In the genomic region with DNA sequence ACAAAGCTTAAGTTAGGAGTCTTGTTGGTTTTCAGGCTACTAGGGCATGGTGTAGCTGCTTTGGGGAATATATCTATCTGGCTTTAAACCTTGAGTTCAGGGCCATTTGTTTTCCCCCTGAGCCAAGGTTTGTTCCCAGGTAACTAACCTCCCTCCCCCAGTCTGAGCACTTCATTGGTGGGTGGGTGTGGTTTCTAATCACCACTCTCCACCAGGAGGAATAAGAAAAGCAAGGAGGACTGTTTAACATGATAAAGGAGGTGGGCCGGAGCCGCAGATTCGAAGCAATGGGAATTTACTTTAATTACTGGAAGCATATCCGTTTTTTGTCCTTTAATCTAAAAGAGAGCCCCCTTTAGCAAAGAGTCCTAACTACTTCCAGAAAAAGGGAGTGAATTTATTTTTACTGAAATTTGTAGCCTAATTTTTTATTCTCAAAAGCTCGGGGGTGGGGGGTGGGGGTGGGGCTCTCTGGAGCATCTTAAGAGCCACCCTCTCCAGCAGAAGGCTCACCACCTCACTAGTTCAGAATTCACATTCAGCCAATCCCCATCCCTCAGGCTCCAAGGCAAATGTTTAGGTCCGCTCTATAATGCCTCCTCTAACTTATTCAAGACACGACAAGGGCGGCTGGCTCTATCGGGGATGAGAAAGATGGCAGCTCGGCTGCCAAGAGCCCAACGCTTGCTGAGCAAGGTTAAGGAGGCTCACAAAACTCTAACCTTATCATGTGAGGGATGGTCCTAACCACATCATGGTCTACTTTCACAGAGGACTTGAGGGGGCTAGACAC, we compare ENCODE assay signal across 8 mouse cellular contexts. TPM values are rescaled to one million over a fixed set of nuclear protein-coding genes. Genes with fewer than 3 reads are reported as not detected.
DNase-seq lines count a peak whose midpoint lies in the region; ATAC-seq and TF ChIP-seq lines count a peak whose summit lies in the region.

No protein-coding gene starts in this region.

- TF ChIP-seq POLR2A in MEL (IDR thresholded peaks at IDR 0.05; ENCODE audit: control insufficient read depth in 1 of 2, insufficient read depth in 1 of 2, low read depth in 1 of 2, low read length in 2 of 2, poor library complexity in 1 of 2), result no peak
- TF ChIP-seq POLR2A in thymus, adult 2 months (IDR thresholded peaks at IDR 0.05; ENCODE audit: control insufficient read depth, extremely low read depth, insufficient read depth, low read length, poor library complexity), result no peak

- no peak for ATAC-seq in heart, embryonic 12.5 days (ENCODE audit: insufficient number of reproducible peaks, low FRiP score)
- ATAC-seq in forebrain, embryonic 13.5 days, result no peak
- ATAC-seq in midbrain, embryonic 11.5 days (ENCODE audit: low FRiP score), result no peak

- H3K27ac ChIP-seq in heart, embryonic 12.5 days (ENCODE audit: poor library complexity, severe bottlenecking), result no peak overlapping the region
- peak overlapping the region; percentile 24 for H3K27ac ChIP-seq in MEL (ENCODE audit: control insufficient read depth, low read depth, low read length)
- no peak overlapping the region for H3K27ac ChIP-seq in forebrain, embryonic 13.5 days
- H3K27ac ChIP-seq in midbrain, embryonic 11.5 days (ENCODE audit: low read depth, low read length), result no peak overlapping the region
- no peak overlapping the region for H3K27ac ChIP-seq in thymus, adult 2 months (ENCODE audit: control insufficient read depth, insufficient read depth, low read length)

- H3K4me2 ChIP-seq in heart, embryonic 12.5 days, result peak overlapping the region; percentile 43
- H3K4me2 ChIP-seq in forebrain, embryonic 13.5 days, result peak overlapping the region; percentile 98
- H3K4me2 ChIP-seq in midbrain, embryonic 11.5 days, result peak overlapping the region; percentile 8; the same call in 1 of the 2 replicates

- no peak overlapping the region for H3K9ac ChIP-seq in heart, embryonic 12.5 days
- no peak overlapping the region for H3K9ac ChIP-seq in MEL (ENCODE audit: control insufficient read depth, low read depth, low read length, poor library complexity, severe bottlenecking)
- no peak overlapping the region for H3K9ac ChIP-seq in forebrain, embryonic 13.5 days
- H3K9ac ChIP-seq in midbrain, embryonic 11.5 days (ENCODE audit: low read length), result no peak overlapping the region

- no peak for TF ChIP-seq RAD21 in MEL (IDR thresholded peaks at IDR 0.05; ENCODE audit: low read depth, low read length)

- no peak for TF ChIP-seq CTCF in MEL (IDR thresholded peaks at IDR 0.05 in 2 of 3, conservative IDR thresholded peaks at IDR 0.05 in 1 of 3; ENCODE audit: control insufficient read depth in 1 of 3, insufficient read depth in 1 of 3, low read depth in 2 of 3, low read length in 3 of 3, poor library complexity in 1 of 3, severe bottlenecking in 1 of 3)
- TF ChIP-seq CTCF in thymus, adult 2 months (IDR thresholded peaks at IDR 0.05; ENCODE audit: borderline replicate concordance, control insufficient read depth, extremely low read depth, insufficient read depth, low read length, poor library complexity), result no peak

- peak overlapping the region; percentile 12; the same call in 1 of the 2 replicates for H3K4me3 ChIP-seq in heart, embryonic 12.5 days
- H3K4me3 ChIP-seq in MEL (ENCODE audit: control insufficient read depth in 1 of 2, insufficient read depth in 1 of 2, low read depth in 2 of 2, low read length in 2 of 2), result peak overlapping the region in 1 of 2 experiments; percentile 23; a peak in 2 of 4 replicates
- peak overlapping the region; percentile 9; the same call in 1 of the 2 replicates for H3K4me3 ChIP-seq in forebrain, embryonic 13.5 days
- H3K4me3 ChIP-seq in midbrain, embryonic 11.5 days (ENCODE audit: low read depth, low read length), result no peak overlapping the region
- H3K4me3 ChIP-seq in thymus, adult 2 months (ENCODE audit: control insufficient read depth, insufficient read depth, low read length), result no peak overlapping the region

- peaks cover 14% of the 10 kb centered on the region for H3K27me3 ChIP-seq in heart, embryonic 12.5 days (replicated peaks)
- no peaks in the 10 kb centered on the region for H3K27me3 ChIP-seq in MEL (ENCODE audit: control insufficient read depth in 1 of 2, insufficient read depth in 2 of 2, low read length in 2 of 2)
- peaks cover 80% of the 10 kb centered on the region for H3K27me3 ChIP-seq in forebrain, embryonic 13.5 days
- peaks cover 41% of the 10 kb centered on the region for H3K27me3 ChIP-seq in midbrain, embryonic 11.5 days (ENCODE audit: control insufficient read depth, insufficient read depth, low read length)
- no peaks in the 10 kb centered on the region for H3K27me3 ChIP-seq in thymus, adult 2 months (ENCODE audit: control insufficient read depth, insufficient read depth, low read length)

- no peak for DNase-seq in heart, adult 9 months (ENCODE audit: low spot score in 2 of 2)
- DNase-seq in MEL (ENCODE audit: low read depth, low spot score), result peak; percentile 69
- DNase-seq in midbrain, embryonic 11.5 days (ENCODE audit: low spot score, missing footprints), result peak; percentile 85
- DNase-seq in frontal cortex, postnatal 10 days (ENCODE audit: low spot score in 2 of 2), result no peak
- DNase-seq in cerebellum, adult 8-10 months, result no peak
- no peak for DNase-seq in thymus, adult 2 months

- 43% methylated on average over 11 of the region's 11 CpGs for whole genome bisulfite sequencing in heart, embryonic 12.5 days
- WGBS in forebrain, embryonic 13.5 days, result 6% methylated on average over 11 of the region's 11 CpGs
- 13% methylated on average over 11 of the region's 11 CpGs for WGBS in midbrain, embryonic 11.5 days
- WGBS in thymus, adult 2 months, result 95% methylated on average over 11 of the region's 11 CpGs

- H3K4me1 ChIP-seq in heart, embryonic 12.5 days (replicated peaks), result peaks cover 51% of the 10 kb centered on the region
- H3K4me1 ChIP-seq in MEL (ENCODE audit: control insufficient read depth in 1 of 2, insufficient read depth in 2 of 2, low read length in 2 of 2), result peaks cover 11 to 28% of the 10 kb centered on the region in 2 experiments
- peaks cover 56% of the 10 kb centered on the region for H3K4me1 ChIP-seq in forebrain, embryonic 13.5 days
- H3K4me1 ChIP-seq in midbrain, embryonic 11.5 days (ENCODE audit: control insufficient read depth, insufficient read depth, low read length), result peaks cover 30% of the 10 kb centered on the region
- H3K4me1 ChIP-seq in thymus, adult 2 months (replicated peaks; ENCODE audit: control insufficient read depth, insufficient read depth, low read length), result peaks cover 20% of the 10 kb centered on the region

- H3K79me2 ChIP-seq in MEL (ENCODE audit: control insufficient read depth, insufficient read depth, low read length, poor library complexity), result no peaks in the 10 kb centered on the region; the same call in 1 of the 2 replicates

- no peaks in the 10 kb centered on the region for H3K9me3 ChIP-seq in heart, embryonic 12.5 days (replicated peaks)
- no peaks in the 10 kb centered on the region for H3K9me3 ChIP-seq in MEL (replicated peaks; ENCODE audit: insufficient read depth, low read length)
- no peaks in the 10 kb centered on the region for H3K9me3 ChIP-seq in forebrain, embryonic 13.5 days (replicated peaks)
- no peaks in the 10 kb centered on the region for H3K9me3 ChIP-seq in midbrain, embryonic 11.5 days (ENCODE audit: control insufficient read depth, low read length)

- peak; percentile 77 to 85 for TF ChIP-seq EP300 in MEL (IDR thresholded peaks at IDR 0.05; ENCODE audit: low read depth in 1 of 2, low read length in 2 of 2)

- no peaks in the 10 kb centered on the region for H3K36me3 ChIP-seq in heart, embryonic 12.5 days
- peaks cover 0 to 17% of the 10 kb centered on the region in 2 experiments; a peak in 2 of 4 replicates for H3K36me3 ChIP-seq in MEL (ENCODE audit: control insufficient read depth in 1 of 2, insufficient read depth in 2 of 2, low read length in 2 of 2)
- H3K36me3 ChIP-seq in forebrain, embryonic 13.5 days (ENCODE audit: poor library complexity, severe bottlenecking), result no peaks in the 10 kb centered on the region
- H3K36me3 ChIP-seq in midbrain, embryonic 11.5 days (ENCODE audit: control insufficient read depth, insufficient read depth, low read length), result no peaks in the 10 kb centered on the region
- H3K36me3 ChIP-seq in thymus, adult 2 months (ENCODE audit: control insufficient read depth, insufficient read depth, low read length), result no peaks in the 10 kb centered on the region

TF ChIP-seq in MEL, 35 proteins besides CTCF, POLR2A, EP300 and RAD21 (continues in another document):
- TF ChIP-seq E2F4 (IDR thresholded peaks at IDR 0.05; ENCODE audit: borderline replicate concordance, low read depth, low read length) (no peak), GATA1 (IDR thresholded peaks at IDR 0.05; ENCODE audit: low read depth, low read length) (peak; percentile 73), TCF12 (IDR thresholded peaks at IDR 0.05; ENCODE audit: low read depth, low read length) (peak; percentile 90), BHLHE40 (IDR thresholded peaks at IDR 0.05; ENCODE audit: borderline replicate concordance, low read depth, low read length) (no peak), MAX (IDR thresholded peaks at IDR 0.05; ENCODE audit: low read length) (no peak), SMC3 (IDR thresholded peaks at IDR 0.05; ENCODE audit: low read depth, low read length) (0 out of 2 replicates have a peak, but pooled peaks have one; percentile 1), TAL1 (IDR thresholded peaks at IDR 0.05; ENCODE audit: low read length) (peak; percentile 88), MAZ (IDR thresholded peaks at IDR 0.05; ENCODE audit: low read depth, low read length) (peak; percentile 46; the same call in 1 of the 2 replicates), USF2 (IDR thresholded peaks at IDR 0.05; ENCODE audit: borderline replicate concordance in 1 of 2, insufficient read depth in 1 of 2, low read depth in 1 of 2, low read length in 2 of 2) (no peak)

RNA-seq across cellular contexts. Expression of gene Fzd5, which starts 3.9 kb away (rescaled TPM):
- polyA plus RNA-seq in heart, embryonic 12.5 days (2016; fragmentation: Nextera tagmentation; extraction: Ambion mirVana), result 1.7 and 2.0 TPM in 2 replicates
- 1.4 TPM in 2 replicates for total RNA-seq in MEL (2012; rRNA removed)
- 1 to 10 TPM in 1 of 2 experiments, not detected in 1; 2.9 TPM for polyA plus RNA-seq in MEL (2012; ENCODE audit: insufficient read depth in 1 of 2, insufficient read length in 2 of 2, low read depth in 1 of 2, low replicate concordance in 2 of 2, missing spikeins in 1 of 2)
- polyA plus RNA-seq in forebrain, embryonic 13.5 days (2015; fragmentation: Nextera tagmentation; extraction: Ambion mirVana), result 0.56 and 0.65 TPM in 2 replicates
- polyA plus RNA-seq in midbrain, embryonic 11.5 days (2014; fragmentation: Nextera tagmentation; extraction: Ambion mirVana), result 0.18 and 0.52 TPM in 2 replicates
- polyA plus RNA-seq in thymus, adult 2 months (2012; rRNA removed), result 8.2 and 10.7 TPM in 2 replicates

RNA-seq across cellular contexts. Expression of gene Ccnyl1, which starts 43.4 kb away (rescaled TPM):
- polyA plus RNA-seq in heart, embryonic 12.5 days (2016; fragmentation: Nextera tagmentation; extraction: Ambion mirVana), result 4.1 and 4.2 TPM in 2 replicates
- total RNA-seq in MEL (2012; rRNA removed), result 3.0 and 4.9 TPM in 2 replicates
- polyA plus RNA-seq in MEL (2012; ENCODE audit: insufficient read depth in 1 of 2, insufficient read length in 2 of 2, low read depth in 1 of 2, low replicate concordance in 2 of 2, missing spikeins in 1 of 2), result 10 to 100 TPM in 1 of 2 experiments, not detected in 1; 18.1 TPM
- polyA plus RNA-seq in forebrain, embryonic 13.5 days (2015; fragmentation: Nextera tagmentation; extraction: Ambion mirVana), result 4.2 and 4.3 TPM in 2 replicates
- polyA plus RNA-seq in midbrain, embryonic 11.5 days (2014; fragmentation: Nextera tagmentation; extraction: Ambion mirVana), result 10.2 and 12.9 TPM in 2 replicates
- 13.2 and 19.1 TPM in 2 replicates for polyA plus RNA-seq in thymus, adult 2 months (2012; rRNA removed)

Comparison
In these comparisons a context has a peak if more than half of its experiments do, and no peak if none do; other contexts are left out.
1. H3K4me2 ChIP-seq: peak in every context shown above with its lines; median percentile 98 in forebrain, embryonic 13.5 days; 43 in heart, embryonic 12.5 days; 8 in midbrain, embryonic 11.5 days.
2. H3K4me3 ChIP-seq: peak in heart, embryonic 12.5 days (single experiment) and forebrain, embryonic 13.5 days (single experiment); none in midbrain, embryonic 11.5 days (single experiment) and thymus, adult 2 months (single experiment).
3. DNase-seq: peak in MEL (single experiment) and midbrain, embryonic 11.5 days (single experiment); none in heart, adult 9 months (0 of 2), frontal cortex, postnatal 10 days (0 of 2), cerebellum, adult 8-10 months (single experiment) and thymus, adult 2 months (single experiment).